Mouse (Mus musculus) forebrain, postnatal 0 days (tissue): ENCODE measurements around the gene Galr3. TPM values are rescaled to one million over a fixed set of nuclear protein-coding genes. Genes with fewer than 3 reads are reported as not detected.

Experiments used
- ATAC-seq: fragments of 200-750 bp; cut with Nextera tagmentation; 2 replicates; pipeline ENCODE4 v1.8.0; 2017; ENCODE audit warnings: mild to moderate bottlenecking, moderate library complexity
- DNase-seq: peaks from one replicate; pipeline ENCODE4 v3.0.0-alpha.2; 2015
- H3K27ac ChIP-seq: fragments of 300-500 bp; sonication (generic); 2 replicates; pipeline ENCODE4 v1.5.1; 2014; ENCODE audit warnings: low read depth, mild to moderate bottlenecking, antibody characterized with exemption, low read length, moderate library complexity, mixed read lengths
- H3K27me3 ChIP-seq: fragments of 300-500 bp; sonication (generic); 2 replicates; pipeline ENCODE4 v1.6.1; 2014; ENCODE audit warnings: mild to moderate bottlenecking, low read length, mixed read lengths; ENCODE audit not compliant: insufficient read depth
- H3K36me3 ChIP-seq: fragments of 300-500 bp; sonication (generic); 2 replicates; pipeline ENCODE4 v1.6.1; 2014; ENCODE audit warnings: mild to moderate bottlenecking, moderate library complexity; ENCODE audit not compliant: insufficient read depth
- H3K4me1 ChIP-seq: fragments of 300-500 bp; sonication (generic); 2 replicates; pipeline ENCODE4 v1.6.1; 2014; ENCODE audit warnings: antibody characterized with exemption; ENCODE audit not compliant: insufficient read depth
- H3K4me2 ChIP-seq: fragments of 300-500 bp; sonication (generic); 2 replicates; pipeline ENCODE4 v1.6.1; 2014; ENCODE audit warnings: low read depth, mild to moderate bottlenecking, moderate library complexity
- H3K4me3 ChIP-seq: fragments of 300-500 bp; sonication (generic); 2 replicates; pipeline ENCODE4 v1.5.1; 2014; ENCODE audit warnings: low read depth, low read length, mixed read lengths
- H3K9ac ChIP-seq: fragments of 300-500 bp; sonication (generic); 2 replicates; pipeline ENCODE4 v1.6.1; 2014; ENCODE audit warnings: mild to moderate bottlenecking
- H3K9me3 ChIP-seq: fragments of 300-500 bp; sonication (generic); 2 replicates; pipeline ENCODE4 v1.6.1; 2016; ENCODE audit warnings: low read length
- CTCF ChIP-seq: sonication (generic); IDR thresholded peaks from 2 replicates; pipeline ENCODE4 v1.5.1; 2016; ENCODE audit warnings: antibody characterized with exemption, control low read depth, low read depth
- WGBS: fragments of 180-500 bp; shearing (Covaris S2); extraction: QIAGEN DNeasy Blood & Tissue Kit; methylation state at CpG from one replicate; pipeline ENCODE4 v1.1.7; 2014; 5-methylcytosine and 5-hydroxymethylcytosine counted together
- polyA plus RNA-seq: library from polyadenylated mRNA; unstranded; fragments of >200 nt; fragmentation: Nextera tagmentation; extraction: Ambion mirVana; gene quantifications from 2 replicates; pipeline ENCODE4 v1.2.1, GENCODE M21; 2015
- total RNA-seq: library from RNA; depleted of rRNA; stranded (reverse); fragments of >200 nt; gene quantifications from 2 replicates; pipeline ENCODE4 v1.2.3, GENCODE M21; 2014

Galr3 gene
- total and polyA plus RNA-seq, 2 experiments from 2014 or later: 0.12 to 0.62 TPM

- DNase-seq (no peak), ATAC-seq (no peak)
- TF ChIP-seq CTCF: no peak
- no peak overlapping the region for H3K27ac ChIP-seq
- H3K36me3 ChIP-seq: peaks cover 27% of the 10 kb centered on the region
- H3K4me1 ChIP-seq: no peaks in the 10 kb centered on the region; the same call in 1 of the 2 replicates
- WGBS: 8% methylated on average over 14 of the region's 14 CpGs
- no peaks in the 10 kb centered on the region for H3K27me3 ChIP-seq
- no peaks in the 10 kb centered on the region for H3K9me3 ChIP-seq
- H3K4me3 ChIP-seq: peak overlapping the region; percentile 21
- peak overlapping the region; percentile 48 for H3K4me2 ChIP-seq
- H3K9ac ChIP-seq: no peak overlapping the region
Measured at GRCm38 (mm10) chr15:79063160-79063740, 21.6 kb downstream of the Galr3 start.

GRCm38 (mm10) chr15:79065086-79065770, 23.5 kb downstream of the Galr3 start:
- 72% methylated on average over 8 of the region's 8 CpGs for WGBS
- no peak for ATAC-seq
- no peaks in the 10 kb centered on the region for H3K9me3 ChIP-seq
- TF ChIP-seq CTCF: no peak
- no peak for DNase-seq
- H3K27ac ChIP-seq: no peak overlapping the region
- H3K36me3 ChIP-seq: peaks cover 7% of the 10 kb centered on the region; the same call in 1 of the 2 replicates
- H3K4me3 ChIP-seq: no peak overlapping the region
- no peak overlapping the region for H3K9ac ChIP-seq
- H3K27me3 ChIP-seq: no peaks in the 10 kb centered on the region
- H3K4me1 ChIP-seq: no peaks in the 10 kb centered on the region; the same call in 1 of the 2 replicates
- H3K4me2 ChIP-seq: no peak overlapping the region

- Histone ChIP-seq H3K4me1 (no peaks in the 10 kb centered on the region; the same call in 1 of the 2 replicates), H3K4me3 (no peak overlapping the region), H3K9me3 (no peaks in the 10 kb centered on the region), H3K27me3 (no peaks in the 10 kb centered on the region), H3K27ac (no peak overlapping the region), H3K9ac (no peak overlapping the region), H3K4me2 (no peak overlapping the region), H3K36me3 (no peaks in the 10 kb centered on the region)
- ATAC-seq: no peak
- DNase-seq: no peak
- no peak for TF ChIP-seq CTCF
- 35% methylated on average over 2 of the region's 2 CpGs for WGBS
Measured at GRCm38 (mm10) chr15:79066276-79066675, 24.6 kb downstream of the Galr3 start.

- no peak for DNase-seq
- no peak overlapping the region for H3K27ac ChIP-seq
- 84% methylated on average over 3 of the region's 3 CpGs for WGBS
- H3K9me3 ChIP-seq: no peaks in the 10 kb centered on the region
- no peak for ATAC-seq
- H3K27me3 ChIP-seq: no peaks in the 10 kb centered on the region
- TF ChIP-seq CTCF: no peak
- H3K4me2 ChIP-seq: no peak overlapping the region
- H3K9ac ChIP-seq: no peak overlapping the region
- H3K36me3 ChIP-seq: no peaks in the 10 kb centered on the region
- H3K4me1 ChIP-seq: no peaks in the 10 kb centered on the region; the same call in 1 of the 2 replicates
- H3K4me3 ChIP-seq: no peak overlapping the region
Measured at GRCm38 (mm10) chr15:79067631-79068030, 25.9 kb downstream of the Galr3 start.

- Histone ChIP-seq H3K4me1 (no peaks in the 10 kb centered on the region; the same call in 1 of the 2 replicates), H3K36me3 (no peaks in the 10 kb centered on the region), H3K4me2 (no peak overlapping the region), H3K9me3 (no peaks in the 10 kb centered on the region), H3K9ac (no peak overlapping the region), H3K27ac (no peak overlapping the region), H3K4me3 (no peak overlapping the region), H3K27me3 (no peaks in the 10 kb centered on the region)
- DNase-seq (no peak), ATAC-seq (no peak)
- TF ChIP-seq CTCF: no peak
- WGBS: 82% methylated on average over 3 of the region's 3 CpGs
Measured at GRCm38 (mm10) chr15:79068416-79068815, 26.7 kb downstream of the Galr3 start.

GRCm38 (mm10) chr15:79071117-79072039, 29.7 kb downstream of the Galr3 start:
- 67% methylated on average over 5 of the region's 5 CpGs for WGBS
- DNase-seq: peak; percentile 29

More at GRCm38 (mm10) chr15:79071117-79072039, 29.7 kb downstream of the Galr3 start:
- H3K4me3 ChIP-seq: no peak overlapping the region
- H3K9ac ChIP-seq: no peak overlapping the region
- no peaks in the 10 kb centered on the region for H3K27me3 ChIP-seq
- H3K36me3 ChIP-seq: no peaks in the 10 kb centered on the region
- no peak overlapping the region for H3K4me2 ChIP-seq
- no peaks in the 10 kb centered on the region for H3K9me3 ChIP-seq
- no peak for ATAC-seq
- peak; percentile 72 for TF ChIP-seq CTCF
- peaks cover 9% of the 10 kb centered on the region for H3K4me1 ChIP-seq
- no peak overlapping the region for H3K27ac ChIP-seq
